Mouse (Mus musculus) adrenal gland, postnatal 25 days (tissue): ENCODE results near the gene Ctnnbl1. TPM values are rescaled to one million over a fixed set of nuclear protein-coding genes. Genes with fewer than 3 reads are reported as not detected.

Source experiments
- DNase-seq: peaks from one replicate; pipeline ENCODE4 v3.0.0; 2021; ENCODE audit warnings: mixed read lengths
- long read RNA-seq: library from polyadenylated mRNA; stranded (forward); transcript quantifications from one replicate; pipeline ENCODE4 v2.0.0, GENCODE M21; 2021
- total RNA-seq: library from RNA; stranded (reverse); gene quantifications from 2 replicates; pipeline ENCODE4 v1.2.3, GENCODE M21; 2021

Gene Ctnnbl1
- total RNA-seq, result 17.2 and 20.8 TPM in 2 replicates
- long read RNA-seq, transcript Ctnnbl1-201 (16 exons, 2,442 nt), result major isoform, 55 of 76 reads
- long read RNA-seq, partial matches to known transcripts, result 16 of 76 reads
- long read RNA-seq, other reads (novel, unspliced or antisense), result 5 of 76 reads

DNA sequence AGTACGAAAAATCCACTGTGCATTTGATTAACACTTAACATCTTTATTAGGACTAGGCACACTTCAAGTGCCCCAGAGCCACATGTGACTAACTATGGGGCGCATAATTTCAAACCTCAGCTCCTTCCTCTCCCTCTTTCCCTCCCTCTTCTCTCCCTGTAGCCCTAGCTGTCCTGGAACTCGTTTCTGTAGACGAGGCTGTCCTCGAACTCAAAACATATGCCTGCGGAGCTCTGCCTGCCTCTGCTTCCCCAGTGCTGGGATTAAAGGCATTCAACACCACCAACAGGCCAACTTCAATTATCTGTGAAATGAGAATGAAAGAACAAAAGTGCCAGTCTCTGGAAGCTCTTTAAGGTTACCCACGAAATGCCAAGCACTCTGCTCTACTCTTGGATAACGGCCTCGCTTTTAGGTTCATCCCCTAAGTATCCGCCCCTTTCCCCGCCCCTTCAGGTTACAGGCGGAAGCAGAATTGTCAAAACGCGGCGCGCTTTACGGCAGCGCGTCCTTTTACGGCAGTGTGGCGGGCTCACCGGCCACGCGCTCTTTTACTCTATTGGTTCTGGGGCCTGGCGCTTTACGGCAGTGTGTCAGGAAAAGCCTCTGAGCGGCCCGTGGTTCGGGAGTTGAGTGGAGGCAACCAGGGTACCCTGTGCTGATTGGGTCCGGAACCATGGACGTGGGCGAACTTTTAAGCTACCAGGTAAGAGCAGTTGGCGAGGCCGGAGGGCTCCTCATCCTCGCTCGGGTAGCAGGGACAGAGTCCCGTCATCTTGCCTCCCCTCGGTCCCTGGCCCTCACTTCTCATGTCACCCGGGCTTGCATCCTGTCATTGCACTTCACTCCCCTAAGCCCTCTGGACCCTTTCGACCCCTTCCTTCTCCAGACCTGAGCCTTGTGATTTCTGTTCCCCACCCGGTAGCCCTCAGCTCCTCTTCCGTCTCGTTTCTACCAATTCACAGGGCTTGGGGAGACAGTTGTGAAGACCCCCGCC lies at the start of gene Ctnnbl1:
TSS of gene Ctnnbl1 (plus strand) at position 548 of the 997 bp plus-strand sequence.
- DNase-seq, result peak; percentile 99

- no peak for DNase-seq
These were observed 49.7 kb upstream of the Ctnnbl1 start for GRCm38 (mm10) chr2:157687506-157687905.

DNA sequence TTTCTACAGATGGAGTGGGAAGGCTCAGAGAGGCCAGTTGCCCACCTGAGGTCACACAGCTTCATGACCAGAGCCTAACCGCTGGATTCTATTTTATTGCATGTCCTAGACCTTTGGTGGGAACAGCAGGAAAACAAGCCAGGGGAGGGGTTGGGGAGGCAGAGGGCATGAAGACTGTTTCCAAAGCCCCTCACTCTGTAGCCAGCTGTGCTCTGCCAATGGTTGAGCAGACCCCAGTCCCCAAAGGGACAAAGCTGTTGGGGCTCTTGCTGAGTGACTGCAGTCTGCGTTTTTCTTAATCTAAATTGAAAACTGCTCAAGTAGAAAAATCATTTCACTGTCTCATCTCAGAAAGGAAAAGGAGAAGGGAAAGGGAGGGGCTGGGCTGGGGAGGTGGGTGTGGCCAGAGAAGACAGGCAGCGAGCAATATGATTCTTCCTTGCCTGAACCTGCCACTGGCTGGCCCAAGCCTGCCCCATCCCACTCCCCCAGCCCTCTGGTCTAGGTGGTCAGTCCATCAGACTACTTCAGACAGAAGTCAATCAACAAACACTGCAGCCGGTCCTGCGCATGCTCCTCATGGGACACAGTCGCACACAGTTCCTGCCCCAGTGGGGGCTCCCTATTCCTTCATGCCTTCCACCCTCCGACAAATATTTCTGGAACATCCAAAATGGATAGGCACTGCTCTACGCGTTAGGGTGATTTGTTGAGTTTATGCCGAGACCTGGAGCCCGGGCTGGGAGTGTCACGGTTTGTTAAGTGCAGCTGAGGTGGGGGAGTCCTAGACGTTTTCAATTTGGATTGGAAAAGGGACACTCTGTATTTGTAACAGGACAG lies 45.7 kb upstream of the Ctnnbl1 start:
- no peak for DNase-seq

- DNase-seq, result no peak
These were observed 44.8 kb upstream of the Ctnnbl1 start for GRCm38 (mm10) chr2:157692365-157692932.

GRCm38 (mm10) chr2:157693576-157693975 lies 43.6 kb upstream of the Ctnnbl1 start:
- no peak for DNase-seq

GRCm38 (mm10) chr2:157696297-157696731 lies 40.9 kb upstream of the Ctnnbl1 start:
- DNase-seq, result peak; percentile 44

GRCm38 (mm10) chr2:157703155-157703554 lies 34.0 kb upstream of the Ctnnbl1 start:
- no peak for DNase-seq

GRCm38 (mm10) chr2:157704991-157705776 lies 32.0 kb upstream of the Ctnnbl1 start:
- no peak for DNase-seq

GRCm38 (mm10) chr2:157705777-157706158 lies 31.4 kb upstream of the Ctnnbl1 start:
- no peak for DNase-seq

- no peak for DNase-seq
These were observed 29.8 kb upstream of the Ctnnbl1 start for GRCm38 (mm10) chr2:157707191-157707923.

DNA sequence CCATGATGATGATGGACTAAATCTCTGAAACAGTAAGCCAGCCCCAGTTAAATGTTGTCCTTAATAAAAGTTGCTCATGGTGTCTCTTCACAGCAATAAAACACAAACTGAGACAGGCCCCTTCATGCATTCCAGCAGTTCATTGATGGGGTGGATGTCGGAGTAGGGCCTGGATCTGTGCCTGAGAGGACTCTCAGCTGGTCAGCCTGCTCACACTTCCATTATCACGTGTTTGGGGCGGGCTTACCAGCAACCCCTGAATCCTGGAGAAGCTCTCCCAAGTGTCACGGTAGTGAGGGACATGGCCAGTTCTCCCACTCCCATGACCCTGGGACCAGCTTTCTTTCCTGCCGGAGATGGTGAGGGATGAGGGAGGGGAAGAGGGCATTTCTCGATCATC lies 24.5 kb upstream of the Ctnnbl1 start:
- no peak for DNase-seq

GRCm38 (mm10) chr2:157715586-157716191 lies 21.5 kb upstream of the Ctnnbl1 start:
- peak; percentile 17 for DNase-seq

DNA sequence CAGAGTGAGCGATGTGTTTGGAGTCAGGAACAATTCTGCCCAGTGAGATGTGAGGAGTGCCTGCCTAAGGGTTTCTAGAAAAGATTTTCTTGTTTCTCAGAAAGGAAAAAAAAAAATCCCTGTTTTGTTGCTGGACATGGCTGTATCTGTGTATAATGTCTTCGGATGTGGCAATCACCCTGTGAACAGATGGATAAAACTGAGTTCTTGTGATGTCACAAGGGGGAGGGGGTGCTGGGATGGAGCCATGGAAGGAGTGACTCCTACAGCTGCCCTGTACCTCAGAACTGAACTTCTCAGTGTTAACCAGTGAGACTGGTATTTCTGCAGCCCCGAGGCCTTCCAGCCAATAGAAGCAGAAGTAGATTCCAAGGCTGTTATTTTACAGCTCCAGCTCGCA lies 18.8 kb upstream of the Ctnnbl1 start:
- DNase-seq, result no peak

DNA sequence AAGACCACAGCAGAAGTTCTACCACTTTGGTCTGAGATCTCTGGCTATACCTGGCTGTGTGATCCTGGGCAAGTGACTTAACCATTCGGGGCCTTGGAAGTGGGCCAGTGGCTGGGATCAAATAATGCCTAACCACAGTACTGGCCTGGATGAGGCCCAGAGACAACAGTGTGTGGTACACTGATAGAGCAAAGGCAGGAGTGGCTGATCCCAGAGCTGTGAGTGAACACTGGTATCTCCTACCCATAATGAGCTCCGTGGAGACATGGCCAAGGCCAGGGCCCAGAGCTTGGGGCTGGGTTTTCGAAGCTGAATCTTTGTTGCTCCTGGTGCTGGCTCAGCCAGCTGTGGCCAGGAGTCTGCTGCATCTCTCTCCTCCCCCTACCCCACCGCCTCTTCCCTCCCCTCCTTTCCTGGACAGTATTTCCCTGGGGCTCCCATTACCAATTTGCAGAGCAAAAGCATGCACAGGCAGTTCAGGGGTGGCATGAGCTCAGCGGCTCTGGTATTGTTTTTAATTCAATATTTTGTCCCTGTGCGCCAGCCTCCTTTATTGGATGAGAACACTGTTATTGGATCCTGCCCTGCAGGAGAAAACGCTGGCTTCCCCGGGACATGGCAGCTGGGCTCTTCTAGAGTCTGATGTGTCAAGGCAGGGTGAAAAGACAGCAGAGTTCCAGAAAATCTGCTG lies 13.2 kb upstream of the Ctnnbl1 start:
- DNase-seq, result no peak

DNA sequence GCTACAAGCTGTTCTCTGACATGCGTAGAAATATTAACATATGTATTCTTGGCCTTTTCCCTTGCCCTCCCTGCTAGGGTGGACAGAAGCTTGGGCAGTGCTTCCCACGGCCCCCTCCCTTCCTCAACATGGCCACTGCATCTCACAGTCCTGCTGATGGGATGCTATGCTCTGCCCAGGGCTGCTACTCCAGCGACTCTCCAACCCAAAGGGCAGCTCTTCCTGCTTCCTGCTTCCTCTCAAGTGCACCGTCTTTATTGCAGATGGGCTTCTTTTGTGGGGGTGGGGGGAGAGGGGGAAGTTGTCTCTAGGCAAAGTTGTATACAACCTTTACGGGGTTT lies 12.7 kb upstream of the Ctnnbl1 start:
- no peak for DNase-seq

DNA sequence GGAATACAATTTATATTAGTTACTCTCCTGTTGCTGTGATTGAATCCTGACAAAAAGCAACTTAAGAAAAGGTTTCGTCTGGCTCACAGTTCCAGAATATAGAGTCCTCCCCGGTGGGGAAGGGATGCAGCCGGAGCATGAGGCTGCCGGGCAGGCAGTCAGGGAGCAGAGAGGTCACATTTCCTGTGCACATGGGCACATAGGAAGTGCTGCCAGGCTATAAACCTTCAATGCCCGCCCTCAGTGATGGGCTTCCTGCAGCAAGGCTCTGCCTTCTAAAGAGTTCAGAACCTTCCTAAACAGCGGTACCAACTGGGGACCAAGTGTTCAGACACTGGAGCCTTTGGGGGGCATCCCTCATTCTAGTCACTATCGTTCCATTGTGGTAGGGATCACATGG lies 7.4 kb downstream of the Ctnnbl1 start:
- DNase-seq, result no peak

- no peak for DNase-seq
These were observed 8.5 kb downstream of the Ctnnbl1 start for GRCm38 (mm10) chr2:157745735-157746134.

DNA sequence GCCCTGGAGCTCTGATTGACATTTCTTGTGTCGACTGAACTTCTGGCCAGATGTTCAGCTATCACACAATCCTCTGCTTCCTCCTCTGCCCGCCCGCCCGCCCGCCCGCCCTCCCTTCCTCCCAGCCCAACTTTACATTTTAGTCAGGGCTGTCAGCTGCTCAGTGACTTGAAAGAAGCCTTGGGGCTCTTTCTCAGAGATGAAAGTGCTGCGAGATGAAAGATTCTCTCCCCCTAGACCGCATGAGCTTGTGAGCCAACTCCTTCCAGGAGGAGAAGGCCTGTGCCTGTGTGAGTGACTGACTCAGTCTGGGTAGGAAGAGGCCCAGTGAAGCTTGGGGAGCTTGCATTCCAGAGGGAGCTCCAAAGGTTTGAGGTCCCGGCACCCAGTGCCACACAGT lies 9.4 kb downstream of the Ctnnbl1 start:
- no peak for DNase-seq

DNA sequence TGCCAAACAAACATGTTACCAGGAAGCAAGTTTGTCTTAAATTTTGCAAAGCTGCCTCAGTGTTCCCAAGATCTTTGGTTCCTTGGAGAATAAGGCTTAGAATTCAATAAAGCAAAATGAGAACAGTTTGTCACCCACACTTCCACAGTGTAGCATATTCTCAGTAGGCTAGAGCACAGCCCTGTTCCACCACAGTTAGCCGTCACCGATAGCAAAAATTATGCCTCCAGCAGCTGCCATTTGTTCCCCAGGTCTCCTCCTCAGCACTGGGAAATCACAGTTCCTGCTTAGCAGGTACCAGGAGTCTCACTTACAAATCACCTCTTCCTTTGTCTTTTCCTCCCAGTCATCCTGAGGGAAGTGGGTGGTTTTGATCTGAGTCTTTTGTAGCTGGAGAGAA lies 10.8 kb downstream of the Ctnnbl1 start:
- no peak for DNase-seq

DNA sequence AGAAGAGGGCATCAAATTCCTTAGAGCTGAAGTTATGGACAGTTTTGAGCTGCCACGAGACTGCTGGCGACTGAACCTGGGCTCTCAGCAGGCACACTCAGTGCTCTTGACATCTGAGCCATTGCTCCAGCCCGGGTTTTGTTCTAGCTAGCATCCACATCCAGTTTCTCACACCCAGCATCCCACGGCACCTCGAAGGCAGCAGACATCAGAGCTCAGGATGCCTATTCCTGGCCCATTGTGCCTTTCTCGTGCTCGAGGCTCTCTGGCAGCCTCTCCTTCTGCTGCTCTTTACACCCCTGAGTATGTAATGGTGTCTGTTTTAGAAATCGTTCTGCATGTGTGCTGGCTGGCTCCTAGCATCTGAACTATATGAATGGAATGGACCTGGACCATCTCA lies 13.3 kb downstream of the Ctnnbl1 start:
- DNase-seq, result no peak
